Mouse (Mus musculus) limb, embryonic 12.5 days (tissue): Measurements from ENCODE around the gene Gpi1. TPM values are rescaled to one million over a fixed set of nuclear protein-coding genes. Genes with fewer than 3 reads are reported as not detected.

ENCODE experiments used
- ATAC-seq: fragments of 200-750 bp; cut with Nextera tagmentation; 2 replicates; pipeline ENCODE4 v1.8.0; 2017; ENCODE audit warnings: low read depth, moderate TSS enrichment; ENCODE audit not compliant: insufficient number of reproducible peaks, insufficient read depth, low FRiP score, low TSS enrichment
- H3K27ac ChIP-seq: fragments of 300-500 bp; sonication (generic); 2 replicates; pipeline ENCODE4 v1.5.1; 2016; ENCODE audit warnings: mild to moderate bottlenecking, moderate library complexity
- H3K27me3 ChIP-seq: fragments of 300-500 bp; sonication (generic); 2 replicates; pipeline ENCODE4 v1.6.1; 2016; ENCODE audit warnings: mild to moderate bottlenecking, moderate library complexity
- H3K36me3 ChIP-seq: fragments of 300-500 bp; sonication (generic); 2 replicates; pipeline ENCODE4 v1.6.1; 2016; ENCODE audit warnings: mild to moderate bottlenecking, moderate library complexity
- H3K4me1 ChIP-seq: fragments of 300-500 bp; sonication (generic); replicated peaks from 2 replicates; pipeline ENCODE4 v1.6.1; 2016
- H3K4me2 ChIP-seq: fragments of 300-500 bp; sonication (generic); 2 replicates; pipeline ENCODE4 v1.6.1; 2016; ENCODE audit warnings: mild to moderate bottlenecking, moderate library complexity
- H3K4me3 ChIP-seq: fragments of 300-500 bp; sonication (generic); replicated peaks from 2 replicates; pipeline ENCODE4 v1.5.1; 2016; ENCODE audit warnings: mild to moderate bottlenecking
- H3K9ac ChIP-seq: fragments of 300-500 bp; sonication (generic); replicated peaks from 2 replicates; pipeline ENCODE4 v1.6.1; 2016; ENCODE audit warnings: mild to moderate bottlenecking, moderate library complexity
- H3K9me3 ChIP-seq: fragments of 300-500 bp; sonication (generic); 2 replicates; pipeline ENCODE4 v1.6.1; 2016; ENCODE audit warnings: mild to moderate bottlenecking, moderate library complexity
- WGBS: fragments of 180-500 bp; shearing (Covaris S2); methylation state at CpG from one replicate; pipeline ENCODE4 v1.1.7; 2016; 5-methylcytosine and 5-hydroxymethylcytosine counted together
- polyA plus RNA-seq: library from polyadenylated mRNA; unstranded; fragments of >200 nt; fragmentation: Nextera tagmentation; extraction: Ambion mirVana; gene quantifications from 2 replicates; pipeline ENCODE4 v1.2.1, GENCODE M21; 2016

The Gpi1 gene
- polyA plus RNA-seq = 243 and 262 TPM in 2 replicates

- Histone ChIP-seq H3K36me3 (peaks cover 36% of the 10 kb centered on the region), H3K9me3 (no peaks in the 10 kb centered on the region), H3K9ac (peak within 1 kb of the TSS; percentile 83), H3K27me3 (no peaks in the 10 kb centered on the region), H3K4me2 (peak within 1 kb of the TSS; percentile 85), H3K27ac (peak within 1 kb of the TSS; percentile 87), H3K4me1 (peaks cover 28% of the 10 kb centered on the region), H3K4me3 (peak within 1 kb of the TSS; percentile 76)
- ATAC-seq = peak; percentile 28
- WGBS = under 1% methylated on average over 39 of the region's 39 CpGs
Observed at GRCm38 (mm10) chr7:34230116-34230515, at the start of gene Gpi1. Gene Gpi1 (minus strand): TSS chr7:34230336.

GRCm38 (mm10) chr7:34277656-34278055, 47.5 kb upstream of the Gpi1 start:
- H3K27ac ChIP-seq = no peak overlapping the region
- peaks cover 13% of the 10 kb centered on the region; the same call in 1 of the 2 replicates for H3K36me3 ChIP-seq
- no peaks in the 10 kb centered on the region for H3K4me1 ChIP-seq
- H3K4me3 ChIP-seq = no peak overlapping the region
- H3K27me3 ChIP-seq = no peaks in the 10 kb centered on the region
- ATAC-seq = no peak
- H3K9me3 ChIP-seq = 0 out of 2 replicates have a peak, but pooled peaks cover 3% of the 10 kb centered on the region
- no peak overlapping the region for H3K9ac ChIP-seq
- no peak overlapping the region for H3K4me2 ChIP-seq
- WGBS = 92% methylated on average over 2 of the region's 2 CpGs

- Histone ChIP-seq H3K27ac (no peak overlapping the region), H3K36me3 (peaks cover 10% of the 10 kb centered on the region; the same call in 1 of the 2 replicates), H3K27me3 (no peaks in the 10 kb centered on the region), H3K9me3 (0 out of 2 replicates have a peak, but pooled peaks cover 3% of the 10 kb centered on the region), H3K4me2 (no peak overlapping the region), H3K4me1 (no peaks in the 10 kb centered on the region), H3K4me3 (no peak overlapping the region), H3K9ac (no peak overlapping the region)
- 92% methylated on average over 3 of the region's 3 CpGs for WGBS
- ATAC-seq = no peak
Observed at GRCm38 (mm10) chr7:34276066-34276465, 45.9 kb upstream of the Gpi1 start.

- no peaks in the 10 kb centered on the region for H3K27me3 ChIP-seq
- no peak overlapping the region for H3K4me2 ChIP-seq
- WGBS = 64% methylated on average over 4 of the region's 4 CpGs
- H3K4me1 ChIP-seq = peaks cover 15% of the 10 kb centered on the region
- H3K9ac ChIP-seq = no peak overlapping the region
- no peak for ATAC-seq
- H3K36me3 ChIP-seq = peaks cover 10% of the 10 kb centered on the region; the same call in 1 of the 2 replicates
- no peak overlapping the region for H3K27ac ChIP-seq
- no peak overlapping the region for H3K4me3 ChIP-seq
- 0 out of 2 replicates have a peak, but pooled peaks cover 3% of the 10 kb centered on the region for H3K9me3 ChIP-seq
Observed at GRCm38 (mm10) chr7:34272465-34272864, 42.3 kb upstream of the Gpi1 start.

GRCm38 (mm10) chr7:34268463-34268862, 38.3 kb upstream of the Gpi1 start:
- 53% methylated on average over 1 of the region's 1 CpGs for WGBS
- H3K27me3 ChIP-seq = no peaks in the 10 kb centered on the region
- no peak overlapping the region for H3K9ac ChIP-seq
- peak; percentile 47; the same call in 1 of the 2 replicates for ATAC-seq
- peaks cover 2% of the 10 kb centered on the region; the same call in 1 of the 2 replicates for H3K36me3 ChIP-seq
- H3K4me2 ChIP-seq = no peak overlapping the region
- no peaks in the 10 kb centered on the region for H3K9me3 ChIP-seq
- no peak overlapping the region for H3K4me3 ChIP-seq
- H3K27ac ChIP-seq = peak overlapping the region; percentile 79
- H3K4me1 ChIP-seq = peaks cover 15% of the 10 kb centered on the region

GRCm38 (mm10) chr7:34266421-34266820, 36.3 kb upstream of the Gpi1 start:
- ATAC-seq = no peak
- peaks cover 15% of the 10 kb centered on the region for H3K4me1 ChIP-seq
- H3K27me3 ChIP-seq = no peaks in the 10 kb centered on the region
- H3K4me3 ChIP-seq = no peak overlapping the region
- H3K9ac ChIP-seq = no peak overlapping the region
- no peaks in the 10 kb centered on the region for H3K9me3 ChIP-seq
- H3K36me3 ChIP-seq = peaks cover 18% of the 10 kb centered on the region
- H3K27ac ChIP-seq = no peak overlapping the region
- no peak overlapping the region for H3K4me2 ChIP-seq

- no peak overlapping the region for H3K27ac ChIP-seq
- ATAC-seq = no peak
- H3K9ac ChIP-seq = no peak overlapping the region
- peaks cover 22% of the 10 kb centered on the region for H3K36me3 ChIP-seq
- H3K4me2 ChIP-seq = no peak overlapping the region
- H3K27me3 ChIP-seq = no peaks in the 10 kb centered on the region
- H3K4me3 ChIP-seq = no peak overlapping the region
- 69% methylated on average over 5 of the region's 5 CpGs for WGBS
- no peaks in the 10 kb centered on the region for H3K9me3 ChIP-seq
- H3K4me1 ChIP-seq = peaks cover 15% of the 10 kb centered on the region
Observed at GRCm38 (mm10) chr7:34265876-34266346, 35.8 kb upstream of the Gpi1 start.

GRCm38 (mm10) chr7:34263437-34263836, 33.3 kb upstream of the Gpi1 start:
- no peak overlapping the region for H3K27ac ChIP-seq
- ATAC-seq = no peak
- H3K4me1 ChIP-seq = peaks cover 19% of the 10 kb centered on the region
- H3K36me3 ChIP-seq = peaks cover 29% of the 10 kb centered on the region
- H3K9ac ChIP-seq = no peak overlapping the region
- 86% methylated on average over 5 of the region's 5 CpGs for WGBS
- no peaks in the 10 kb centered on the region for H3K9me3 ChIP-seq
- H3K27me3 ChIP-seq = no peaks in the 10 kb centered on the region
- no peak overlapping the region for H3K4me3 ChIP-seq
- no peak overlapping the region for H3K4me2 ChIP-seq

GRCm38 (mm10) chr7:34258407-34258806, 28.3 kb upstream of the Gpi1 start:
- ATAC-seq = peak; percentile 37; the same call in 1 of the 2 replicates
- peaks cover 23% of the 10 kb centered on the region for H3K4me1 ChIP-seq
- H3K9me3 ChIP-seq = no peaks in the 10 kb centered on the region
- peak overlapping the region; percentile 79 for H3K27ac ChIP-seq
- no peak overlapping the region for H3K4me2 ChIP-seq
- no peak overlapping the region for H3K4me3 ChIP-seq
- no peaks in the 10 kb centered on the region for H3K27me3 ChIP-seq
- no peak overlapping the region for H3K9ac ChIP-seq
- H3K36me3 ChIP-seq = peaks cover 59% of the 10 kb centered on the region
- WGBS = 46% methylated on average over 1 of the region's 1 CpGs

GRCm38 (mm10) chr7:34257279-34257678, 27.1 kb upstream of the Gpi1 start:
- H3K9ac ChIP-seq = no peak overlapping the region
- H3K4me3 ChIP-seq = no peak overlapping the region
- peaks cover 58% of the 10 kb centered on the region for H3K36me3 ChIP-seq
- H3K4me1 ChIP-seq = peaks cover 23% of the 10 kb centered on the region
- ATAC-seq = no peak
- peak overlapping the region; percentile 79 for H3K27ac ChIP-seq
- H3K9me3 ChIP-seq = no peaks in the 10 kb centered on the region
- 82% methylated on average over 9 of the region's 9 CpGs for WGBS
- H3K4me2 ChIP-seq = no peak overlapping the region
- H3K27me3 ChIP-seq = no peaks in the 10 kb centered on the region

- Histone ChIP-seq H3K9me3 (no peaks in the 10 kb centered on the region), H3K27ac (no peak overlapping the region), H3K4me2 (no peak overlapping the region), H3K9ac (no peak overlapping the region), H3K36me3 (peaks cover 49% of the 10 kb centered on the region), H3K4me1 (peaks cover 23% of the 10 kb centered on the region), H3K27me3 (no peaks in the 10 kb centered on the region), H3K4me3 (no peak overlapping the region)
- WGBS = 83% methylated on average over 1 of the region's 1 CpGs
- no peak for ATAC-seq
Observed at GRCm38 (mm10) chr7:34255916-34256315, 25.8 kb upstream of the Gpi1 start.

- no peaks in the 10 kb centered on the region for H3K27me3 ChIP-seq
- peaks cover 23% of the 10 kb centered on the region for H3K4me1 ChIP-seq
- ATAC-seq = no peak
- no peak overlapping the region for H3K4me3 ChIP-seq
- WGBS = 76% methylated on average over 3 of the region's 3 CpGs
- peaks cover 51% of the 10 kb centered on the region for H3K36me3 ChIP-seq
- H3K9me3 ChIP-seq = no peaks in the 10 kb centered on the region
- H3K4me2 ChIP-seq = no peak overlapping the region
- no peak overlapping the region for H3K27ac ChIP-seq
- no peak overlapping the region for H3K9ac ChIP-seq
Observed at GRCm38 (mm10) chr7:34255137-34255536, 25.0 kb upstream of the Gpi1 start.
